Mouse (Mus musculus) kidney, postnatal 0 days (tissue): ENCODE measurements at regions not wholly inside any gene's neighbourhood (a gene's known extent, or its start where the extent isn't known, plus 50 kb on each side); places are given as distances from the start of the nearest gene placed in this dataset.

Experiments used
- ATAC-seq: fragments of 200-750 bp; cut with Nextera tagmentation; replicated peaks from 2 replicates; pipeline ENCODE4 v1.8.0; 2017; ENCODE audit warnings: low read depth, moderate number of reproducible peaks, moderate TSS enrichment, moderate library complexity; ENCODE audit not compliant: low FRiP score
- DNase-seq: peaks from one replicate; pipeline ENCODE4 v3.0.0-alpha.2; 2016; ENCODE audit warnings: low spot score
- H3K27ac ChIP-seq: fragments of 300-500 bp; sonication (generic); 2 replicates; pipeline ENCODE4 v1.5.1; 2014; ENCODE audit warnings: mild to moderate bottlenecking
- H3K27me3 ChIP-seq: fragments of 300-500 bp; sonication (generic); 2 replicates; pipeline ENCODE4 v1.6.1; 2014; ENCODE audit warnings: low read length, mixed read lengths; ENCODE audit not compliant: insufficient read depth
- H3K36me3 ChIP-seq: fragments of 300-500 bp; sonication (generic); 2 replicates; pipeline ENCODE4 v1.6.1; 2014; ENCODE audit warnings: low read length, mixed read lengths; ENCODE audit not compliant: insufficient read depth
- H3K4me1 ChIP-seq: fragments of 300-500 bp; sonication (generic); replicated peaks from 2 replicates; pipeline ENCODE4 v1.6.1; 2014; ENCODE audit warnings: antibody characterized with exemption, low read length, mixed read lengths; ENCODE audit not compliant: insufficient read depth
- H3K4me2 ChIP-seq: fragments of 300-500 bp; sonication (generic); 2 replicates; pipeline ENCODE4 v1.6.1; 2014; ENCODE audit warnings: mild to moderate bottlenecking, low read length, moderate library complexity, mixed read lengths
- H3K4me3 ChIP-seq: fragments of 300-500 bp; sonication (generic); replicated peaks from 2 replicates; pipeline ENCODE4 v1.5.1; 2014; ENCODE audit warnings: low read depth, low read length
- H3K9ac ChIP-seq: fragments of 300-500 bp; sonication (generic); 2 replicates; pipeline ENCODE4 v1.6.1; 2014; ENCODE audit warnings: low read depth, low read length
- H3K9me3 ChIP-seq: fragments of 300-500 bp; sonication (generic); replicated peaks from 2 replicates; pipeline ENCODE4 v1.6.1; 2016; ENCODE audit warnings: low read length, inconsistent platforms, mixed read lengths
- CTCF ChIP-seq: IDR thresholded peaks from 2 replicates; pipeline ENCODE4 v1.5.1; 2016; ENCODE audit warnings: antibody characterized with exemption, low read depth, mild to moderate bottlenecking, moderate library complexity
- WGBS: fragments of 180-500 bp; shearing (Covaris S2); extraction: QIAGEN DNeasy Blood & Tissue Kit; methylation state at CpG from one replicate; pipeline ENCODE4 v1.1.7; 2014; 5-methylcytosine and 5-hydroxymethylcytosine counted together

- H3K9ac ChIP-seq, result no peak overlapping the region
- H3K27me3 ChIP-seq, result no peaks in the 10 kb centered on the region
- DNase-seq (no peak), ATAC-seq (no peak)
- no peaks in the 10 kb centered on the region for H3K4me1 ChIP-seq
- H3K36me3 ChIP-seq, result no peaks in the 10 kb centered on the region
- no peak overlapping the region for H3K27ac ChIP-seq
- no peak for TF ChIP-seq CTCF
- no peaks in the 10 kb centered on the region for H3K9me3 ChIP-seq
- H3K4me2 ChIP-seq, result no peak overlapping the region
- WGBS, result 66% methylated on average over 8 of the region's 8 CpGs
- no peak overlapping the region for H3K4me3 ChIP-seq
These were observed 117.6 kb upstream of the Cpm start for GRCm38 (mm10) chr10:117511483-117512406.

- Histone ChIP-seq H3K4me1 (no peaks in the 10 kb centered on the region), H3K4me2 (no peak overlapping the region), H3K4me3 (no peak overlapping the region), H3K9ac (no peak overlapping the region), H3K27me3 (no peaks in the 10 kb centered on the region), H3K36me3 (no peaks in the 10 kb centered on the region), H3K9me3 (no peaks in the 10 kb centered on the region), H3K27ac (no peak overlapping the region)
- WGBS, result 93% methylated on average over 3 of the region's 3 CpGs
- TF ChIP-seq CTCF, result no peak
- ATAC-seq (no peak), DNase-seq (no peak)
These were observed 118.5 kb upstream of the Cpm start for GRCm38 (mm10) chr10:117510529-117511482.

DNA sequence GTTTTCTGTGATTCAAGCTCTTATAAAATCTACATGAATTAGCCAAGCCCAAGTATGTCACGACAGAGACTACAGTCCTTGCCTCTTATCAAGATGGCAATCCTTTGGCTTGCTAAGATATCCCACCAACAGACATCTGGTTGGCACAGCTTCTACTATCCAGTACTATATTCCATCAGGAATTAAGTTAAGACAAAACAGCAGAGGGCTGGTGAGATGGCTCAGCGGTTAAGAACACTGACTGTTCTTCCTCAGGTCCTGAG lies 119.1 kb upstream of the Cpm start:
- no peak for DNase-seq

DNA sequence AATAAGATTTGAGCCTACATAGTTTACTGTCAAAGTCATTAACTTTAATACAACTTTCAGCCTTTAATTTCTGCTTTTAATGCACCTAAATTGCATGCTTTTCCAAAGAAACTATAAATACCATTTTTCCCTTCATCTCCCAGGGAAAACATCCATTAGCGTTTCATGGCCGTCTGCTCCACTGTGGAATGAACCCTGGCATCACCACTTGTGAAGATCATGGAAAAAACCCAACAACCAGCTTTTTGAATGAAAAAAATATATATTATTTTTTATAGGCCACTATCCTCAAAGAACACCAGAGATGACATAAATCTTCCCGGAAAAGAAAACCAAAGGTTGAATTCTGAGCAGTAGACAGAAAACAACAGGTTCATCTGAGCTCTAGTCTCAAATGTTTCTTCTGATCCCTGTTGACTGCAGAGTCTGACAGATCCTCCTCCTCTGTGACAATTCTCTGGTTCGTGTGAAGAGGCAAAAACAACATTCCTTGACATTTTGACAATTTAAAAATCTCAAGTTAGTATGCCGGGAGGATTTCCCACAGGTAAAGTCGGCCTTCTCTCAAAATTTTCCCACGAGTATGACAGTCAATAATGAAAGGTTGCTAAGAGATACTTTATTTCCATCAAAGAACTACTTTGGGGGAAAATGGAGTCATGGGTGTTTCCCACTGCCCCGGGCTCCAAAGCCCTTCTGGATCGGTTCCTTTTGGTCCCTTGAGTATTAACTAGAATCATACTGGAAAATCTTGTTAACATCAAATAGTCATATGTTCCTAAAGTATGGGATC lies 119.7 kb upstream of the Cpm start:
- no peak for ATAC-seq
- H3K27ac ChIP-seq, result no peak overlapping the region
- TF ChIP-seq CTCF, result no peak
- no peaks in the 10 kb centered on the region for H3K27me3 ChIP-seq
- DNase-seq, result no peak
- H3K36me3 ChIP-seq, result no peaks in the 10 kb centered on the region
- H3K9ac ChIP-seq, result no peak overlapping the region
- 71% methylated on average over 9 of the region's 9 CpGs for WGBS
- H3K4me2 ChIP-seq, result no peak overlapping the region
- H3K4me3 ChIP-seq, result no peak overlapping the region
- H3K4me1 ChIP-seq, result no peaks in the 10 kb centered on the region
- H3K9me3 ChIP-seq, result no peaks in the 10 kb centered on the region

More for the DNA sequence above, 119.1 kb upstream of the Cpm start:
- WGBS, result 95% methylated on average over 2 of the region's 2 CpGs
- no peak for TF ChIP-seq CTCF
- Histone ChIP-seq H3K9me3 (no peaks in the 10 kb centered on the region), H3K9ac (no peak overlapping the region), H3K27ac (no peak overlapping the region), H3K4me2 (no peak overlapping the region), H3K4me3 (no peak overlapping the region), H3K4me1 (no peaks in the 10 kb centered on the region), H3K36me3 (no peaks in the 10 kb centered on the region), H3K27me3 (no peaks in the 10 kb centered on the region)
- ATAC-seq, result no peak

DNA sequence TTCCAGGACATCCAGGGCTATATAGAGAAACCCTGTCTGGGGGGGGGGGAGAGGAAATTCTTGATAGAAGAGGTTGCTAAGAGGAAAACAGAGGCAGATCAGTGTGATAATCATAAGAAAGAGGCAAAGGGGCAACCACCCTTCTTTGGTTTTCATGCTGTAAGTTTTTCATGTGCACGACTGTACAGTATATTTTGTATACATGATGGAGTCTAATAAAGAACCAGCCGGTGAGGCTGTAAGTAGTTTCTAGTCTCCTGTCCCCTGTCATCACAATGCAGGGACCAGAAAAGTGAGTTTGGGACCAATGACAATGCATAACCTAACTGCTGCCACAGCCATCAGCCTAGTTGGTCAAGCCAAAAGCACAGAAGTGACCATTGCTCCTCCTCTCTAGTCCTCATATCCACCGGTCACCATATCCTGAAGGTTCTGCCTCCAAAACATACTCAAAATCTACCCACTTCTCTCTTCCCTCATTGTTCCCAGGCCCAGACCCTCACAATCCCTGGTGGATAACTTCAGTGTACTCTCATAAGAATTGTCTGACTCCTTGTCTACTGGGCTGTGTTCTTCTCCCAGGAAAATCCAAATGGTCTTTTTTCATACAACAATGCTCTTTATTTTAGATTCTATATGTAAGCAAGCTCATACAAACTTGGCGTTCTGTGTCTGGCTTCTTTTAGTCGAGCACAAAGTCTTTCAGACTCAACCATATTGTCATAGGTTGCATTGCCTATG lies 122.9 kb upstream of the Cpm start:
- Histone ChIP-seq H3K4me2 (no peak overlapping the region), H3K27me3 (no peaks in the 10 kb centered on the region), H3K4me3 (no peak overlapping the region), H3K27ac (no peak overlapping the region), H3K4me1 (no peaks in the 10 kb centered on the region), H3K9ac (no peak overlapping the region), H3K36me3 (no peaks in the 10 kb centered on the region), H3K9me3 (no peaks in the 10 kb centered on the region)
- DNase-seq, result no peak
- ATAC-seq, result no peak
- 96% methylated on average over 5 of the region's 5 CpGs for WGBS
- TF ChIP-seq CTCF, result no peak
